Mouse (Mus musculus) heart, postnatal 25 days (tissue): ENCODE results near the gene Lrrc39. TPM values are rescaled to one million over a fixed set of nuclear protein-coding genes. Genes with fewer than 3 reads are reported as not detected.
"Not testable (repeated sequence)": the region's sequence is repeated elsewhere in the genome, so short reads cannot be mapped to it uniquely, and the experiment has no call there.

Source experiments
- DNase-seq: peaks from one replicate; pipeline ENCODE4 v3.0.0; 2022; ENCODE audit warnings: low spot score
- intact Hi-C: fragments of 180-260 bp; cut with DNase I; formaldehyde crosslinking; loops from one replicate; pipeline ENCODE4 v1.15.1; 2025
- total RNA-seq, 2 experiments: library from RNA; stranded (reverse); gene quantifications; 2 replicates each; pipeline ENCODE4 v1.2.3; 2021

The Lrrc39 gene
- total RNA-seq: 10 to 100 TPM; 69.5 to 70.7 TPM

GRCm38 (mm10) chr3:116562408-116563094 lies at the start of gene Lrrc39:
TSS of gene Lrrc39 (plus strand) at chr3:116562973.
- DNase-seq: no peak
- intact Hi-C loops: no loop called here

- intact Hi-C loops: no loop called here
- no peak for DNase-seq
These were observed 42.5 kb upstream of the Lrrc39 start for GRCm38 (mm10) chr3:116520141-116520761.

- intact Hi-C loops: no loop called here
- DNase-seq: no peak
These were observed 33.0 kb upstream of the Lrrc39 start for GRCm38 (mm10) chr3:116529741-116530140.

- no peak for DNase-seq
- intact Hi-C loops: no loop called here
These were observed 31.9 kb upstream of the Lrrc39 start for GRCm38 (mm10) chr3:116530826-116531225.

- intact Hi-C loops: no loop called here
- DNase-seq: no peak
These were observed 26.2 kb upstream of the Lrrc39 start for GRCm38 (mm10) chr3:116536428-116537199.

- no peak for DNase-seq
- intact Hi-C loops: no loop called here
These were observed 25.6 kb upstream of the Lrrc39 start for GRCm38 (mm10) chr3:116537200-116537573.

- intact Hi-C loops: no loop called here
- no peak for DNase-seq
These were observed 20.7 kb upstream of the Lrrc39 start for GRCm38 (mm10) chr3:116542070-116542469.

GRCm38 (mm10) chr3:116542532-116542931 lies 20.2 kb upstream of the Lrrc39 start:
- intact Hi-C loops: no loop called here
- no peak for DNase-seq

GRCm38 (mm10) chr3:116547430-116547829 lies 15.3 kb upstream of the Lrrc39 start:
- intact Hi-C loops: no loop called here
- no peak for DNase-seq

- intact Hi-C loops: no loop called here
- no peak for DNase-seq
These were observed 11.4 kb upstream of the Lrrc39 start for GRCm38 (mm10) chr3:116551362-116551761.

- DNase-seq, intact Hi-C loops: not testable (repeated sequence)
These were observed 1.5 kb upstream of the Lrrc39 start for GRCm38 (mm10) chr3:116561315-116561714.

GRCm38 (mm10) chr3:116563095-116563492 lies 321 bp downstream of the Lrrc39 start:
- intact Hi-C loops: no loop called here
- DNase-seq: no peak

- intact Hi-C loops: no loop called here
- DNase-seq: no peak
These were observed 7.9 kb downstream of the Lrrc39 start for GRCm38 (mm10) chr3:116570628-116571027.

- DNase-seq: no peak
- intact Hi-C loops: loop anchor here (5.0 kb wide), 1 partner anchor 70 kb away; the partner anchor contains the start of gene Rtca
These were observed 14.5 kb downstream of the Lrrc39 start for GRCm38 (mm10) chr3:116577286-116577685.

- intact Hi-C loops: no loop called here
- no peak for DNase-seq
These were observed 19.4 kb downstream of the Lrrc39 start for GRCm38 (mm10) chr3:116582201-116582600.

- no peak for DNase-seq
- intact Hi-C loops: loop anchor here (1.0 to 10.0 kb wide), 7 partner anchors 69 to 589 kb away; partner anchors contain the start of genes Dbt, Extl2, Mfsd14a and Slc30a7
These were observed 31.4 kb downstream of the Lrrc39 start for GRCm38 (mm10) chr3:116594076-116594727.

- peak; percentile 91 for DNase-seq
- intact Hi-C loops: loop anchor here (1.0 to 10.0 kb wide), 7 partner anchors 68 to 590 kb away; partner anchors contain the start of genes Dbt, Extl2, Mfsd14a and Slc30a7
These were observed 32.2 kb downstream of the Lrrc39 start, which contains the start of gene Sass6 for GRCm38 (mm10) chr3:116594728-116595602. TSS of gene Sass6 (plus strand) at chr3:116594982.

GRCm38 (mm10) chr3:116595603-116595991 lies 32.8 kb downstream of the Lrrc39 start:
- intact Hi-C loops: loop anchor here (2.0 to 10.0 kb wide), 4 partner anchors 67 to 591 kb away; partner anchors contain the start of genes Extl2, Mfsd14a and Slc30a7

GRCm38 (mm10) chr3:116599705-116600104 lies 36.9 kb downstream of the Lrrc39 start:
- DNase-seq: no peak
- intact Hi-C loops: loop anchor here (10.0 kb wide), 3 partner anchors 235 to 595 kb away; partner anchors contain the start of genes Extl2 and Slc30a7

More at GRCm38 (mm10) chr3:116595603-116595991, 32.8 kb downstream of the Lrrc39 start:
- DNase-seq: no peak
